Mouse (Mus musculus): ENCODE measurements at regions not wholly inside any gene's neighbourhood (a gene's known extent, or its start where the extent isn't known, plus 50 kb on each side); places are given as distances from the start of the nearest gene placed in this dataset.

GRCm38 (mm10) chr14:104796348-104796965 is 274.0 kb upstream of the Rnf219 start:
- TF ChIP-seq POLR2A (IDR thresholded peaks at IDR 0.05; ENCODE audit: borderline replicate concordance, insufficient read depth, low read length) (no peak), CTCF (IDR thresholded peaks at IDR 0.05; ENCODE audit: borderline replicate concordance, insufficient read depth, low read depth, low read length) (no peak)

Data from cerebellum, adult 2 months (tissue).